Mouse (Mus musculus) lung, postnatal 36 days (tissue): ENCODE measurements at regions not wholly inside any gene's neighbourhood (a gene's known extent, or its start where the extent isn't known, plus 50 kb on each side); places are given as distances from the start of the nearest gene placed in this dataset.

Experiments used
- DNase-seq: peaks from one replicate; pipeline ENCODE4 v3.0.0; 2022; ENCODE audit warnings: mixed read lengths

DNA sequence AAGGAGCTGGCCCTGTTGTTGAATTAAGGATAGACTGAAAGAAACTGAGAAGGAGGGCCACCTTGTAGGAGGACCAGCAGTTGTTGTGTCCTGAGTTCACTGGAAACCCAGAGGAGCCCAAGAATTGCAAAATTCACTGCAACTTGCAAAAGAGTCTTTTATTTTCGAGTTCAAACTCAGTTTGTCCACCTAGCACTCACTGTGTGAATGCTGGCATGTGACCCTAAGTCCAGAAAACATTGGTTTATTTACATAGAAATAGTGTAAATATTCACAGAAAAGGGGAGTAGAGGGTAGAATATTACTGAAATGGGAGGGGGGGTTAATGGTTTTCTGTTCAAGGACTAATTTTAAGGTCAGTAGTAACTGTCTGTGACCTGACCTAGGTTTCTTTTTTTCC is 394.7 kb downstream of the 4933405O20Rik start:
- DNase-seq, result no peak

DNA sequence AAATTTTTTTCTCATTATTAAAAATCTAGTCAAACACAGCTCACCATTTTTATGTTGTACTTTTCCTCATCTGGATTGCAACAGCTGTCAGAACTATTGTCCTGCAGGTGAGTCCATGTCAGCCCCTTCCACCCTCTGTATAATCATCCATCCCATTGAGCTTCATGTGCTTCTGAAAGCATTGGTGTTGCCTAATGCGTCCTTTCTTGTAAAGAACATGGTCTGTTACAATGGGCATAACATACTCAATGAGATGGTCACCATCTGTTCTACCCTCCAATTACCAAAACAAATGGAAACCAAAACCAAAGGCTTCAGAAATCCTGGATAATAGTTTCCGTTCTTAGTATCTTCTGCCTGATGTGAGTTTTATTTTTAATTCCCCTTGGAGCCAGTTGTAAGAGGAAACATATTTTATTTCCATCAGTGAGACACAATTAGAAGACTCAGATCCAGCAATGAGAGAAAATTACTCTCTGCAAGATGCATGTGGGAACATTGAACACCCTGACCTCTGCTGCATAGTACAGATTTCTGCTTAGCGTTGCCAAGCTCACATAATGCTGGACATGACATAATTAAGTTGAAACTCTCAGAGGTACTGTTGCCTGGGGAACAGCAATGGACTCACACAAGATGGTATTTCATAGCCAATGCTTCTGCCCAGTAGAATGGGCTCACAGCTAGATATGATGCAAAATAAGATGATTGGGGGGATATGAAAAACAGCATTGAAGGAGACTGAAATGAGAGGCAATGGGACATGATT is 443.1 kb downstream of the 4933405O20Rik start:
- no peak for DNase-seq

DNA sequence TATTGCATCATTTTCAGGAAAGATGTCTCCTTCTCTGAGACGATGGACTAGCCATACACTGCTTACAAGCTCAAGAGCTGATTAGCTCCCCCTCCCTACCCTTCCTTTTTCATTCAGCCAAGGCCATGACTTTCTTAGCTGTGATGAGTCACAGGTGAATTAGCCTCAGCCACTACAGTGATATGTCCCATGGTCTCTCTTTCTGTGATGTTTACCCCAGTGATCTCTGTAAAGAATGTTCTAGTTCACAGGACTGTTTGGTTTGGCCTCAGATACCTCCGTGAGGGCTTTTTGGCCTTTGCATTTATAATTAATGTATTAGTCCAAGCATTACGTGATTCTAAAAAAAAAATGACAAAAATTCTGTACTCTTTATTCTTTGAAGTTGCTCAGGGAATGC is 452.5 kb downstream of the 4933405O20Rik start:
- no peak for DNase-seq

DNA sequence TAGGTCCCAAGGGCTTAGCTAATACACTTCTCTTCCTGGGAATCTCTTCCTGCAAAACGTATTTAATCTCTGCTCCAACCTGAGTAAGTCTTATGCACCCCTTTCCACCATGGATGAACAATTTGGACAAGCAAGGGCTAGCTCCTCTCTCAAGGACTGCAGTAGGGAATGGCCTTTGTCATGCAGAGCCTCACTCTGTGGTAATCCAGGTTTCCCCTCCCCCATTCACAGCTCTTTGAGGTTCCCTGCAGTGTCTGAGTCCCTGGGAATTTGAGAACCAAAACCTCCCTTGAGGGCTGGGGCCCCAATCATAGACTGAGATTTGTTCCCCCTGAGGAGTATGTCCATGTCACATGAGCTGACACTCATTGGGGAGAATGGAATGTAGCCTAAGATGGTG is 442.5 kb upstream of the Ano5 start:
- DNase-seq, result no peak

DNA sequence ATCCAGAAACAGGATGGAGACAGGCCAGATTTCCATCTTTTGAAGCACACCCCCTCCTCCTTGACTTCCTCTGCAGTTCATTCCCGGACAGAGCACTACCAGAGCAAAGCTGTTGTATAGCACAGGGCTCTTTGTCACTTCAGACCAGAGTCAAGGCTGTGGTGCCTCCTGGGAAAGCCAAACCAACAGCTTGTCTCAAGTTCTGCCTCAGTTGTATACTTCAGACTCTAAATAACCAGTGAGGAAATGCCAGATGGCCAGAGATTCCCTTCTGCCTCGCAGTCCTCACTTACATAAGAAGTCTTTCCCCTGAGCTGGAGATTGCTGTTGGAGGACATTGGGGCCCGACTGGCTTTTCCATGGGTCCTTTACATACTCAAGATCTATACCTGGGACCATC is 417.1 kb upstream of the Ano5 start:
- no peak for DNase-seq

DNA sequence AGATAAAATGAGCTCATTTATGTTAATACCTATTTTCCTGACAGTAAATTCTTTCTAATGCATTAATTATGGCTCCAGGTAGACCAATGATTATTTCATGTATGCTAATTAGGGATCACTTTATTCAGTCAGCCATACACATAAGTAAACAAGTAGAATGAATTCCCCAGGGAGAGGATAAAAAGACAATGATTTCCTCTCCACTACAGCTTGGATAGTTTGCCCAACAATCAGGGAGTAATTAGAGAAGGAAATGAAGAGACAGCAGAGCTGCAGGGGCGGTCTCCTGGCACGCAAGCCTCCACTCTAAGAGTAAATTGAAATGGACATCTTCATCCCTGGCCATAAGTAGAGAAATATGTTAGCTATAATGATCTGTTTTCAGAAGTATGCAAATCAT is 409.7 kb upstream of the Ano5 start:
- no peak for DNase-seq

DNA sequence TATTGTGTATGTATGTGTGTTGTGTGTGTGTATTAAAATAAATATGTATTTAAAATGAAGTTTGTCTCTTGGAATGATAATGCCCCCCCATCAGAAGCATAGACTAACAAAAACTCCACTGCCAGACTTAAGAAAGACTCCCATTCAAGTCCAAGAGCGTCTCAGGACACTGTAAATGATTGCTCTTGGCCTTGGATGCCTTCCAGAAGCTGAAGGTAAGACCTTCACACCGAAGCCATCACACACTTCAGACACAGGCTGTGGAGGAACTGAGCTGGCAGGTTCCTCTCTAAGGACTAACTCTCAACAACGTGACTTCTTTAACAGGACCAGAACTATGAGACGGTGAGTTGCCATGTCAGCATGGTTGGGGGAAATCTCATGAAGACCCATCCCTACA is 370.0 kb upstream of the Ano5 start:
- no peak for DNase-seq

DNA sequence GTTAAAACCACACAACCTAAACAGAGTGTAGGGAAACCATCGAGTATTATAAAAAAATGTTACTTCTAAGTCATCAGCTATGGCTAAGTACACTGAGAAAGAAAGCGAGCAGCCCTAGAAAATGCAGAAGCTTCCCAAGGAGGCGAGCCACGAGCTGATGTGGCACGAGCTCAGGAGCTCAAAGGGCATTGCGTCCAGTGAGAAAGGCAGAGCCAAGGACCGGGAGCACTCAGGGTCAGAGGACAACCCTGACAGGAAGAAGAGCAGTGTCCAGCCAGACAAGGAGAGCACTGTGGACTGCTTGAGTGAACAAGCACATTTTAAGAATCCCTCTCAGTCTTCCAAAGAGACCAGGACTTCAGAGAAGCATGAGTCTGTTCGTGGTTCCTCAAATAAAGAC is 335.6 kb upstream of the Ano5 start:
- DNase-seq, result no peak

DNA sequence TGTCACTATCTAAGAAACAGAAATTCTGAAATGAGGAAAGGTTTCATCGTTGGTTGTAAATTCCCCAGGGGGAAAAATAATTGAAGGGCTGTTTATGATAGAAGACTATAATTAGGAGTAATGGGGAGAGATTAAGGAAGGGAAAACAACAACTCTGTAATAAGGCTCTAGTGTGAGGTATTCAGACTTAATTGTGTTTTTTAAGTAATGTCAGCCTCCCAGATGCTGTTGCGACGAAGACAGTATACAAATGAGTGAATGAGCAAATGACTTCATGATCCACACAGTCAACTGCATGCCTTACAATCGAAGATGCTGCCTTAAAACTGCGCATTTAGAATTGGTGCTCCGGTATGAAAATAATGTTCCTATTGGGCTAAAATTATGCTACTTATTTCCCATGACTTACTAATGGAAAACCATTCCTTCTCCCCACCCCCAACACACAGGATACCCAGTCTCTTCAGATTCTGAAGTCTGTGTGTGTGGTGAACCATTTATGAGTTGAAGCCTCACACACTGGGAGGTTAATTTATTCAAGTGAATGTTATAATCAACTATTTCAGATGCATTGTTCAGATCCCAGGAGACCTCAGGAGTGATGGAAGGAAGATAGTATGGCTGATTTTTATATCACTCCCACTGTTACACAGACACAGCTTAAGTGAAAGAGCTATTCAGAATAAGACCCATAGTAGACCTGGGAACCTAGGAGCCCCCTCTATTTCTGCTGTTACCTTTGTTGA is 295.2 kb upstream of the Ano5 start:
- DNase-seq, result no peak

DNA sequence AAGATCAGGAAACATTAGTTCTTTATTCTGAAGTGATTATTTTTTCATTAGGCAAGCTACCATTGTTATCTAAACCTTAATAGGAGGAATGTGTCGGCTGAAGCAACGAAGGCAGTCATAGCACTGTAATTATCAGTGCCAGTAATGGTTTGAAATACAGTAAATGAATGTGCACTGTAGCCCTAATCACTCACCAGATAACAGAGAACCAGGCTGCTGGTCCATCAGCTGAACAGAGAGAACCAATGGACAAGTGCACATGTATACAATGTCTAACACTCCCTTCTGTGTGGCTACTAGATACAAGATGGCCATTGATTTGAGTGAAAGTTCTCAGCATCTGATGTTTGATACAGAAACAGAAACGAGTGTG is 294.6 kb upstream of the Ano5 start:
- DNase-seq, result no peak

DNA sequence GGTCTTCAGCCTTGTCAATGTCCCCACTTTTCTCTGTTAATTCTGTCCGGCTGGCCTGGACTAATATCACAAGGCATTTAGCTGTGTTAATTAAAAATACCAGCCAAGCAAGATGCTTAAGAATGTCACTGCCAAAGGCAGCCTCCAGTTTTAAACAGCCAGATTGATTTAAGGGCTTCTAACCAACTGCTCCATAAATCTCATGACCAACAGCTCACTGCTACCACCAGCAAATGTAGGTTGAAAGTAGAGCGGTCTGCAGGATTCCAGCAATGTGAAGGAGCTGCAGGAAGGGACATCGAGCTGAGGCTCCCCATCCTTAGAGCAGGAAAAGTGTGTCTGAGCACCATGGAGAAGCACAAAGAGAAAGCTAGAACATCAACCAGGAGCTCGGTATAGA is 289.5 kb upstream of the Ano5 start:
- DNase-seq, result no peak

DNA sequence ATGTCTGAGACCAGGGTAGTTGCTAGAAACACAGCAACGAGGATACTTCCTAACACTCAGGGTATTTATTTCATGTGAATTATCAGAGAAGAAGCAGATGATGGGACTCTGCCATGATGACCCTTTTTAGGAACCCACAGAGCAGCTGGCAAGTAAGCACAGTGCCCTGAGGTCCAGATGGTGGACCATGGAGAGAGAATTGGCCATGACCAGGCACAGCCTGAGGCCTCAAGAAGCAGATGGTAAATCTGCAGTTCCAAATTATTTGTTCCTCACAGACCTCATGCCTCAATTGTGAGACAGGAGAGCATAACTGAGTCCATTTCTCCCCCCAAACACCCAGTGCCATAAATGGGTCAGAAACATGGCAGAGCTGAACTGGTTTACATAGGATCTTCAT is 289.0 kb upstream of the Ano5 start:
- no peak for DNase-seq

DNA sequence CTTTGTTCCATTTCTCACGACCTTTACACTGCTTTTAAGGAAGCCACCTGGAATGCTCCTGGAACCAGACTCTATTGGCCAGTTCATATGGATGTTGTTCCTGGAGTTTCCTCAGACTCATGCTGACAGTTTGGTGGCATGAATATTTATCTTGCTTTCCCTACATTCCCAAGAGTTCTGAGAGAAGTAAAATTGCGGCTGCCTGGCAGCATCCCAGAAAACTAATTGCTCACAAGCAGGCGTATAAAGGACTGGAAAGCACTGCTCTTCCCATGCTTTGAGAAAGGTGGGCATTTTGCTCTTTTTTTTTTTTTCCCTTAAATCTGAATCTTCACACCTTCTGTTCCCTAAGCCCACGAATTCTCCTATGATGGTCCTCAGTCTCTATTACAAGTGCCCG is 283.7 kb upstream of the Ano5 start:
- no peak for DNase-seq

DNA sequence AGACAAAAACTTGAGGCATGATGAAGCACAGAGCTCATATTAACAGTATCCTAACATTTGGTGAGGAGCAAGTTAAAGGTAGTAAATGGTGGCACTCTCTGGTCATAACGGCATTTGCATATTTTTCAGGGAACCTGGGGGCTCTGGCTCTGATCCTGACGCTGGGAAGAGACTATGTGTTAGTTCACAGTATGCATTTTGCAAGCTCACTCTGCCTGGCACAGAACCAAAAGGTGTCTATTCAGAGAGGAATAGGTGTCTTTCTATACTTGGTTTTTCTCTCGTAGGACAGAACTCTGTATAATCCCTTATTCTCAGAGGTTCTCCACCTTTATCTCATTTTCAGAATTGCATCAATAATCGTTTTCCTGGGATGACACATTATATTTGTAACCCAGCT is 276.2 kb upstream of the Ano5 start:
- no peak for DNase-seq

DNA sequence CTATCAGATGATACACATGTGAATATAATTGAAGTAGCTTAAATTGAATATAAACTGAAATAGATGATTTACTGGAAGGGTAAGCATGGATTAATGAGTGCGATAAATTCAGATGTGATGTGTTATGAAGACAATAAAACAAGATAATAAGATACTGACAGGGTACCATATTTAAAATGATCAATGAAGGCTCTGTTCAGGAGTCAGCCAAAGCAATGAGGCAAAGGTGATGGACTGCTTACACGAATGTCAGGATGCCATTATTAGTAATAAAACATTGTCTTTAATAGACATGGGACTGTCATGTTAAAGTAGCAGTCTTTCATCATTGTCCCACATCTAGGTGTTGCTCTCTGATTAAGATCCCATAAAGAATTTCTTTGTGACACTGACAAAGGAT is 263.1 kb upstream of the Ano5 start:
- no peak for DNase-seq

DNA sequence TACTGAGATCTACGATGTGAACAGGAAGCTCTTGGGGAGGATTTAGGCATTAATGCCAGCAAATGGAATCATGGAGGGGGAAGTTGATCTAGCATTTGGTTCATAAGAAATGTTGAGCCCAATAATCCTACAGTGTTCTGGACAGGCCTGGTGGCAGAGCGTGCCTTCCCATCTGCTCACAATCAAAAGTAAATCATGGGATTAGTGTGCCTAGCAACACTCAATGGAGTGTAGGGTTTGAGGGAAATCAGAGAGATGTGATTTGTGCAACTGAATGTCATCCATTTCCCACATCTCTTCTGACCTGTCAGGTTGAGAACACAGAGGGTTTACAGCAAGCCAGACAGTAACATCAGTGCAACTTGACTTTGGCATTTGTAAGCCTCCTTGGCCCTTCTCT is 256.4 kb upstream of the Ano5 start:
- DNase-seq, result no peak

DNA sequence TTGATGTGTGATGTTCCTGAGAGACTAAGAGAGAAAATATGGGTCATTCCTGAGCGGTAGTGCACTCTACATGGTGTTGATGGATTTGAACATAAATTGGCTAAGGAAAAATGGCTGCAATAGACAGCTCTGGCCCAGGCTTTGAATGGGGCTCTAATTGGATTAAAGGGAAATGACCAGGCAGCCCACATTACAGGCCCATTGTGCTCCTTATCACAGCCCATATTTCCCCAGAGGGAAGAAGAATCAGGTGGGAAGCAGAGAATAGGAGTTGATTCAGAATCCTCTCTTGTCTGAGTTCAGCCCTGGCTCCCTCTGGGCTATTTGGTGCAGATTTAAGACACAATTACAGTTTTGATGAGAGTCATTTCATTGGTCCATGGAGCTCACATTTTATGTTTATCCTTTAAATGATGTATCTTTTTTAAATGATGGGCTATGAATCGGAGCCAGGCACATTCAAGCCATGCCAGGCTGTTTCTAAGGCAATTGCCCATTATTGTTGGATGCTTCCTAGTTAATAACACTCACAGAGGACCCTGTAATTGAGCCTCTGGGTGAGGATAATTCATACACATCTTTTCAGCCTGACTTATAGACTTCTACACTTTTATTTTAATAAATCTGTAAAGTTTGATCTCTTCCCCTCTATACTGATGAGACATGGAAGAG is 251.5 kb upstream of the Ano5 start:
- DNase-seq, result no peak

DNA sequence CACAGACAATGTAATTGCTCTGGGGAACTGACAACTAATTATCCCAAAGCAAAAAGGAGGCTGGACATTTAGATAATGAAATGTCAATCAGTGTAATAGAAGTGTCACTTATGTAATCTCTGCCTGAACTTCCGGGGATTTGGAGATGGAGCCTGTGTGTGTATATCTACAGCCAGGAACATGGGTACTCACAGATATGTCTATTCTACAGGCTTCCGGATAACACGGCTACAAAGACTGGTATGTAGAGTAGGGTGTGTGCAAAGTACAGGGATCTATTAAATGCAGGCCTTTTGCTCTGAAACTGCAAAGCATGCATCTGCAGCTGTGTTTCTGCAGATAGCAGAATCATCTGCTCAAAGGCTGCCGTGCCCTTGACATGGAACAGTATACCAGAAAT is 246.7 kb upstream of the Ano5 start:
- no peak for DNase-seq

DNA sequence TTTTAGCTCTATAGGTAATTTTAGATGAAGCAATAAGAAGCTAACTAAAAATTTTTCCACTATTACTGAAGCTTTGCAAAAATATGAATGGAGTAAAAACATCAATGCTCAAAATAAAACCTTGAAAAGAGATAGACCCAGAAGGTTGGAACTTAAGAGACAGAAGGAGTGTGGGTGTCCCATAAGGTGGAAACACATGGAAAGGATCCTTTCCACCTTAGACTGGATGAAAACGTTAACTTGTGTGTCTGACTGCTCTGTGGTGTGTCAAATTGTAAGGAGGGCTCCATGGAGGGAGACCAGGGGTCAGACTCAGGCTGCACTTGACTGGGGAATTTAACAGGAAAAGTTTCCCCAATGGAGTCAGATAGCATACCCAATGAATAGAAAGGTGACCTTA is 244.9 kb upstream of the Ano5 start:
- no peak for DNase-seq

DNA sequence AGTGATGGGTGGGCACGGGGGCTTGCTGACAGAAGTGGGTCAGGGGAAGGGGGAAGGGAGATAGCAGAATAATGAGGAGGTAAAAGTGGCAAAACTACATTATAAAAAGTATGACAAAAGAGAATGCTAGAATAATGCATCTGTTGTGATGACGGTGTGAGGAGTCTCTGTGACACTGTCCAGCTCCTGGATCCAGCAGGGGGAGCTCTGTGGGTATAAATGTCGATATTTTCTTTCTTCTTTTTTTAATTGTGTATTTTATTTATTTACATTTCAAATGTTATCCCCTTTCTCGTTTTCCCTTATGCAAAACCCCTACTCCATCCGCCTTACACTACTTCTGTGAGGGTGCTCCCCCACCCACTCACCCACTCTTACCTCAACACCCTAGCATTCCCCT is 243.9 kb upstream of the Ano5 start:
- DNase-seq, result no peak

DNA sequence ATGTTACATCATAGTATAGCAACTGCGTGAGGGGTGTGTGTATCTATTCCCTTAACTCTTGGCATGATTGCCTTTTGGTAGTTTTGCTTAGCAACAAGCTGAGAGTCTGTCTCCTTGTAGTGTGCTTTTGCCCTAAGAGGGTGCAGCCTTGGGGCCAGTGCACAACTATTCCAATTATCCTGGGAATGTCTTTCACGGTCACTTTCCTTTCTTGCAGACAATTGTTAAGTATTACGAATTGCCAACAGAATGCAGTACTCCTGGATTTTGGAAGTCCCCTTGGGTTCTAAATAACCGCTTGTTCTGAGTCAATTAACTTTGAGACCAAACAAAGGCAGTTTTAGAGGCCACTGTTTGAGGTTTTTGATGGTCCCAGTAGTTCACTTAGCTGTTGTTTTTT is 242.1 kb upstream of the Ano5 start:
- no peak for DNase-seq

DNA sequence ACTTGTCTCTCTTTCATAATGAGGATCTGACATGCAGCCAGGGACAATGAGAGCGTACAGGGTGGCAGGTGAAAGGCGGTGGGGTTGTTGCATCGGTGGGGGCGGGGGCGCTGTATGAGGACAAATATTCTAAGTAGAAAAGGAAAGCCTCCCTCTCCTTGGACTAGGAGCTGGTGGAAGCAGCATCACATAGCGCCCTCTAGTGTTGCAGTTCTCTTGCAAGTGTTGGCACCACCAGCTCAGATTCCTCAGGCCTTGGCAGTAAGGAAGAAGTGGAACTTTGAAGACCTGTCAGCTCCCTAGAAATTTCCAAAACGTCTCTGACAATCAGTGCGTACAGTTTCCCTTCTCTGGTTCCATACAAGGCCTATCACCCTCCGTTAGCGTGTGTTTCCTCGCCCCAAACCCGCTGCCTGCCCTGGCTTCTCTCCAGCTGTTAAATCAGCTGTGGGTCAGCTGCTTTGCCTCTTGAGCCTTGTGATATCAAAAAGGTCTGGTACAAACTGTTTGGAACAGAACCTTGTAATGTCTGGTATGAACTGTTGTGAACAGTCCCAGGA is 240.2 kb upstream of the Ano5 start:
- DNase-seq, result peak; percentile 72

DNA sequence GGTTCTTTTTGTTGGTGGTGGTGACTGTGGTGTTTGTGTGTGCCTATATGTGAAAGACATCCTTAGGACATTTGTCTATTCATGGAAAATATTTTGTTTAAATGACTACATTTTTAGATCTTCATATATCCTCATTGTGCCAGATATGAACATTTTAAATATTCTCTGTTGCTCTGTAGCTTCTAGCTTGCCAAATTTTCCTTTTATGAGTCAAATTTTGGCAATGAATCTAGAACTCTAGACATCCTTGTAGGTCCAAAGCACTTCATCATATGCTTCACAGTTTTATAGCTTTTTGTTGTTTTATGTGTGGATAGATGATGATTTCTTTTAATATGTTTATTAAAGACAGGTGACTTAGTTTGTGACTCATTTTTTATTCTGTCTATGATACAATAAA is 229.4 kb upstream of the Ano5 start:
- DNase-seq, result no peak

DNA sequence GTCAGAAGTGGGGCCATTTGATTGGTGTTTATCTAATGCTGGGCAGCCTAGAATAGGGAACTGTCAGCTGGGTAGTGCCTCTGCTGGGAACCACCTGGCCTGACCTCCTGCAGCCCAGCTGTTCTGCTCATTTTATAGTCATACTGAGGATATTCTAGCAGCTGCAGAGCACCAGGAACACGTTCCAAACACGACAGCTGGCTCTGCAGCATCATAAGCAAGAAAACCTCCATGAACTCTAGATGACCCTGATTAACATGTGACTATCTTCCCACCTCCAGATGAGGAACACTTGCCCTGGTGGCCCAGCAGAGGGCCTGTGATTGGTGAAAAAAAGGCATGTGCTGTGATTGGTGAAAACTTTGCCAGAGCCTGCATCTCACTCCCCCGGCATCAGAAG is 210.6 kb upstream of the Ano5 start:
- peak; percentile 79 for DNase-seq
